Mouse (Mus musculus): ENCODE results near the gene Cib1. TPM values are rescaled to one million over a fixed set of nuclear protein-coding genes. Genes with fewer than 3 reads are reported as not detected.

Gene Cib1
- total RNA-seq, 4 experiments from 2014 or later, result 4.8 to 6.2 (median 5.8) TPM

DNA sequence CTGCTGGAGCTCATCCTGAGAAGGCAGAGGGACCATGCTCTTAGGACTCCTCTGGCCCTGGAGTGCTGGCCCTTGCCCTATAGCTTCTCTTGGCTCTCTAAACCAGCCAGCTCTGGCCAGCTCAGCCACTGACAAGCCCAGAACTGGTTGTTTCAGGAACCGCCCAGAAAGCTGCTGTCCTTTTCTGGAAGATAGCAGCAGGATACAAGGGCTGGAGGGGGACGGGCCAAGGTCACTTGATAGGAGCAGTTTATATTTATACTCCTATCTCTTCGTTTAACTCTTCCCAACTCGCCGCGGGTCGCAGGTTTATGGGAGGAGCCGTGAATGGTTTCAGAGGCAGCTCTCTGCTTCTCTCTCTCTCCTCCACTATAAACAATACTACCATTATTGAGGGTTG, 46.6 kb downstream of the Cib1 start:
- peak; percentile 23 to 28 for DNase-seq (ENCODE audit: low spot score in 2 of 2)

DNA sequence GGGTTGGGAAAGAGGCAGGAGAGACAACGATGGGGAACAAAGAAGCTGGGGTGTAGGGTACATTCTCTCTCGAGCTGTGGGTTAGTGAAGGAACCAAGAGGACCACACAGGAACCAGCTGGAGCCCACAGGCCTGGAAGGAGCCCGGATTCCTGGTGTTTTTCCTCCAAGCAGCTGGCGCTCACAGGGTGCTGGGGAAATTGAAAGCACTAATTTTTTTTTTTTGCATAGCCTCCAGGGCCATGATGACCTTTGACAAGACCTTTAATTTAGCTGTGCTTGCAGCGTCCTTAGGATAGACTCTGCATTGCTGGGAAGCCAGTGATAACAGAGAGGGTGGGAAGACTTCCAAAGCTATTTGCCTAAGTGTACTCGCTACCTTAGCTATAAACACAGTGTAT, 47.6 kb downstream of the Cib1 start:
- no peak for DNase-seq (ENCODE audit: low spot score in 2 of 2)

DNA sequence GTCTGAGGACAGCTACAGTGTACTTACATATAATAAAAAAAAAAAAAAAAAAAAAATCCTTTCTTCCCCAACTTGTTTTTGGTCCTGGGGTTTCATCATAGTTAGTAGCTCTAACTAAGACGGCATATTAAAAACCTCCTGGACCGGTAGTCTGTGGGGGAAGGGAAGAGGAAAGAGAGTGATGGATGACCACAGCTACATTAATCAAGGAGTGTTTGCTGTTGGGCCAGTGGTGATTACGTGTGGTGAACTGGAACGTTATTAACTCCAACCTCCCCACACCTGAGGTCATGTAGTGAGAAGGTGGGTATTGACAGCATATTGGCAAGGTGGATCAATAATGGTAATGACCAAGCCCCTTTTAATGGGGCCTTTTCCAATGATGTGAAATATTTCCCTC, 48.1 kb downstream of the Cib1 start:
- DNase-seq (ENCODE audit: low spot score in 2 of 2), result no peak

DNA sequence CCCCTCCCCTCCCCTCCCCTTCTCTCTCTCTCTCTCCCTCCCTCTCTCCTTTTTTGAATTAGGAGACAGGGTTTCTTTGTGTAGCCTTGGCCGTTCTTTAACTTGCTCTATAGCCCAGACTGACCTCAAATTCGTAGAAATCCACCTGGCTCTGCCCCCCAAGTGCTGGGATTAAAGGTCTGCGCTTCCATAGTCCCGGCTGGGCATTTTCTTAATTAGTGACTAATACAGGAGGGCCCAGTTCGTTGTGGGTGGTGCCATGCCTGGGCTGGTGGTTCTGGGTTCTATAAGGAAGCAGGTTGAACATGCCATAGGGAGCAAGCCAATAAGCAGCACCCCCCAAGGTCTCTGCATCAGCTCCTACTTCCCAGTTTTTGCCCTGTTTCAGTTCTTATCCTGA, 48.6 kb downstream of the Cib1 start:
- DNase-seq (ENCODE audit: low spot score in 2 of 2), result no peak

DNA sequence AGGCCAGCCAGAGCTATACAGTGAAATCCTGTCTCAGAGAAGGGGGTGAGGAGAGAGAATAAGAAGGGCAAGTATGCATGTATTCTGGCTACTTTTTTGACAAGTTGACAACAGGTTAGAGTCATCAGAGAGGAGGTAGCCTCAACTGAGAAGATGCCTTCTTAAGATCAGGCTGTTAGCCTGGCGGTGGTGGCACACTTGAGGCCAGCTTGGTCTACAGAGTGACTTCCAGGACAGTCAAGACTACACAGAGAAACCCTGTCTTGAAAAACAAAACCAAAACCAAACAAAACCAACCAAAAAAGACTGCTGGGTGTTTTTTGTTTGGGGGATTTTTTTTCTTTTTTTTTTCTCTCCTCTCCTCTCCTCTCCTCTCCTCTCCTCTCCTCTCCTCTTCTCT, 49.1 kb downstream of the Cib1 start:
- no peak for DNase-seq (ENCODE audit: low spot score in 2 of 2)

DNA sequence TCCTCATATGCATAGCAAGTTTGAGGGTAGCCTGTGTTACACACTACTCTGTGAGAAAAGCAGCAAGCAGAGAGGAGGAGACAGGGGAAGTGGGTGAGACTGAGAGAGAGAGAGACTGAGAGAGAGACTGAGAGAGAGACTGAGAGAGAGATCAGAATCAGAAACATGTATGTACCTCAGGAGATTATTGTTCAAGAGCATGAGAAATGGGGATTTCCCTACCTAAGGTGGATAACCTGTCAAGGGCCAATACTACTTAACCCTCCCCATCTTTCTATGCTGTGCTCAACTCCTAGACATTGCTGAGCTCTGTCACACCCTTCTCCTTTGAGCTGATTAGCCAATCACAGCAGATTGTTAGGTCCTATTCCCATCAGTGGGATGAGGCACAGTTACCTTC, 50.5 kb downstream of the Cib1 start:
- no peak for DNase-seq (ENCODE audit: low spot score in 2 of 2)

DNA sequence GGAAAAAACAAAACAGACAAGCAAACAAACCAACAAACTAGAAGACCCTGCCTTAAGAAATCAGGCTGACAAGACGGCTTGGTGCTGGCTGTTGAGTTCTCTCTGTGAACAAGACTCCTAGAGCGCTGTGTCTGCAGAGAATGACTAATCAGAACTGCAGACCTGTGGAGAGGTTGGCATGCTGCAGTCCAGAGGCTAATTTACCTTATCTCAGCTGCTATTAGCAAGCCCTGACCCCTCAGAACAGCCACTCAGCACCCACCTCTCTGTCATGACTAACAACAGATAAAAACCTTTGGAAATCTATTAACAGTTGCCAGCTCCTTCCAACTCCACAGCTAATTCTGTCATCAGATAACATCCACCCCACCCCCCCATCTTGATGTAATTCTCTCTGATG, 51.5 kb downstream of the Cib1 start:
- no peak for DNase-seq (ENCODE audit: low spot score in 2 of 2)

DNA sequence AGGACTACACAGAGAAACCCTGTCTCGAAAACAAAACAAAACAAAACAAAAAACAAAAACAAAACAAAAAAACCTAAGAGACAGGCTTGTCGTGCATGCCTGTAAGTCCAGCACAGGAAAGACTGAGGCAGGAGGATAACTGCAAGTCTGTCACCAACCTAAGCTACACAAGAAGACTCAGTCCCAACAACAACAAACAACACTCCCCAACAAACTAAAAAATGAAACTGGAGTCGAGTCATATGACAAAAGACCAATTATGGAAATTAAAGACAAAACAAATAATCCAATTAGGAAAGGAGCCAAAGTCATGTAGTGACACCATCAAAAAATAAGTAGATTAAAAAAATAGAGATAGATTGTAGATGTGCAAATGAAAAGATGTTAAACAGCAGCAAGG, 52.4 kb downstream of the Cib1 start:
- DNase-seq (ENCODE audit: low spot score in 2 of 2), result no peak

DNA sequence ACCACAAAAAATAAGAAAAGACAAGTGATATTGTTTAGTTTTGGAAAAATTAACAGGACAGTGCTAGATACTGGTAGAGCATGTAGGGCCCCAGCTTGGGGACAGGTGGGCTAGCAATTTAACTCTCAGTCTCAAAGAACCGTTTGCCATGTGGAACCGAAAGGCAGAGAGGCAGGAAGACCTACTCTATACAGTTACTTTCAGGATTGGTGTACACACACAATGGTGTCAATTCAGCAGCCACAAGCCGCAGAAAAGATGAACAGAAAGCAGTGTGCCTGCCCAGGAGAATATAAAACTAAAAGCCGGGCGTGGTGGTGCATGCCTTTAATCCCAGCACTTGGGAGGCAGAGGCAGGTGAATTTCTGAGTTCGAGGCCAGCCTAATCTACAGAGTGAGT, 52.8 kb downstream of the Cib1 start:
- no peak for DNase-seq (ENCODE audit: low spot score in 2 of 2)

DNA sequence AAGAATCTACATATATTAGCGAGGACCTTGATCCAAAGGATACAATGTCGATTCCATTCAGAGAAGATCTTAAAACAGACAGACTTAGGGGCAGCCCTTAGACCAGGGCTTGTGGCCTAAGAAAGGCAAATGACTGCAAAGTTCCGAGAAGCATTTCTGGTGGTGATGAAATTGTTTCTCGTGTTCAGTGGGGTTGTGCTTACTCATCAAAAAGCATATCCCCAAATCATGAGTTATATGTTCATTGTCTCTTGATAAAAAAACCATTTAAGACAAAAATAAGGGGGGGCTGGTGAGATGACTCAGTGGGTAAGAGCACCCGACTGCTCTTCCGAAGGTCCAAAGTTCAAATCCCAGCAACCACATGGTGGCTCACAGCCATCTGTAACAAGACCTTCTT, 53.3 kb downstream of the Cib1 start:
- DNase-seq (ENCODE audit: low spot score in 2 of 2), result no peak

DNA sequence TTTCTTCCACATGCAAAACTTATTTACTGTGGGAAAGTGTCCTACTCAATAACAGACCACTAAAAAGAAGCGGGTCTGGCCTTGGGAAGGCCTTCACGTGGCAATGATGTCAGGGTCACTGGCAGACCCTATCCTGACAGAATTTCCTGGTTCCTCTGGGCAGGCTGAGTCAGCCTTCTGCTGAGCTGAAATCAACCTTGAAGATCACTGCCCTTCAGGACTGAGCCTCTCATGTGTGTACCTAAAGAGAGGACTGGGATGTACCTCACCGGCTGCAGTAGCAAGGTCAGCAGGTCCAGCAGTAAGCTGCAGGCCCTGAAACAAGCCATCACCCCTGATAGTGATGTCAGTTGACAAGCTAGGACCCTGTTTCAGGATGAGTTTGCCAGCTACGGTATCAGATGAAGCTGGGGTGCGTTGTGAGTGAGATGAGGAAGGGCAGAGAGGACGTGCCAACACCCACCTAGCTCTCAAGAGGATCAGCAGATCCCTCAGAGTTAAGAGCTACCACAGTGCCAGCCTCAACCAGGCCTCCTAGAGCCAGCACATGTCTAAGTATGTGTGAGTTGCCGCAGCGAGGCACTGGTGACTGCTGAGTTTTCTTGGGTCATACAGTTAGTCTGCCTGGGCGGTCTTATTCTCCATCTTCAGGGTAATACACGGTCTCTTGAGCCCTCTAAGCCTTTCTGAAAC, 54.4 kb downstream of the Cib1 start:
- no peak for DNase-seq (ENCODE audit: low spot score in 2 of 2)

DNA sequence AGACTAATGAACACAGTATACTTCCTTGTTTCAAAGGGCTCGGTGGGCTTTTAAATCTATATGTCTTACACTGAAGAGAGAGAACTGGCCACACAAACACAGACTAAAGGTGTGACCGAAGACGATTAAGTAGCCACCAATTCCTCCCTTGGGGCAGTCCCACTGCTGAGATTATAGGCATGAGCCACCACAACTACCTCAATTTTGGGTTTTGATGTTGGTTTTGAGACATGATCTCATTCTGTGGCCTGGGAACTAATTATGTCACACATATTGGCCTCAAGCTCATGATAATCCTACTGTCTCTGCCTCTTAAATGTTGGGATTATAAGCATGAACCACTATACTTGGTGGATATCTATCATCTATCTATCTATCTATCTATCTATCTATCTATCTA, 55.2 kb downstream of the Cib1 start:
- DNase-seq (ENCODE audit: low spot score in 2 of 2), result no peak

Other genes with a start within 250 kb of the Cib1 start
- 10 to 100 TPM; 18.5 to 37.8 (median 27.3) TPM for gene Zfp710, start 208.0 kb downstream of the Cib1 start, total RNA-seq (2022)
- gene Idh2, start 117.4 kb downstream of the Cib1 start, total RNA-seq (2022), result 100 to 1,000 TPM; 295 to 383 (median 326) TPM
- 1 to 10 TPM in 3 of 4 experiments, under 1 TPM in 1; 0.92 to 2.1 (median 1.5) TPM for gene Sema4b, start 46.0 kb downstream of the Cib1 start, total RNA-seq (2022)
- gene Gdpgp1, start 52 bp upstream of the Cib1 start, total RNA-seq (2022), result 1 to 10 TPM in 1 of 4 experiments, under 1 TPM in 3; 0.56 to 1.3 (median 0.83) TPM
- under 1 TPM in 2 of 4 experiments, not detected in 2; 0.20 to 0.48 TPM for gene Ttll13, start 13.6 kb upstream of the Cib1 start, total RNA-seq (2022)
- 10 to 100 TPM; 22.8 to 25.3 (median 24.9) TPM for gene Ngrn, start 28.4 kb upstream of the Cib1 start, total RNA-seq (2022)
- 1 to 10 TPM; 2.7 to 3.6 (median 3.3) TPM for gene Vps33b, start 36.8 kb upstream of the Cib1 start, total RNA-seq (2022)
- gene Prc1, start 61.6 kb upstream of the Cib1 start, total RNA-seq (2022), result under 1 TPM in 1 of 4 experiments, not detected in 3; 0.17 TPM
- 1 to 10 TPM; 5.6 to 7.7 (median 6.5) TPM for gene Rccd1, start 91.6 kb upstream of the Cib1 start, total RNA-seq (2022)
- gene Unc45a, start 108.2 kb upstream of the Cib1 start, total RNA-seq (2022), result 10 to 100 TPM; 10.4 to 14.9 (median 12.0) TPM
- 10 to 100 TPM; 22.9 to 26.1 (median 24.6) TPM for gene Hddc3, start 110.3 kb upstream of the Cib1 start, total RNA-seq (2022)
- gene Man2a2, start 138.6 kb upstream of the Cib1 start, total RNA-seq (2022), result 100 to 1,000 TPM; 139 to 171 (median 148) TPM
- gene Fes, start 155.1 kb upstream of the Cib1 start, total RNA-seq (2022), result 1 to 10 TPM; 1.7 to 2.7 (median 2.4) TPM
- gene Furin, start 172.6 kb upstream of the Cib1 start, total RNA-seq (2022), result 10 to 100 TPM; 50.3 to 60.1 (median 56.7) TPM

All from gastrocnemius, adult 8-10 months (tissue).